Mouse (Mus musculus): ENCODE measurements at regions not wholly inside any gene's neighbourhood (a gene's known extent, or its start where the extent isn't known, plus 50 kb on each side); places are given as distances from the start of the nearest gene placed in this dataset.

DNA sequence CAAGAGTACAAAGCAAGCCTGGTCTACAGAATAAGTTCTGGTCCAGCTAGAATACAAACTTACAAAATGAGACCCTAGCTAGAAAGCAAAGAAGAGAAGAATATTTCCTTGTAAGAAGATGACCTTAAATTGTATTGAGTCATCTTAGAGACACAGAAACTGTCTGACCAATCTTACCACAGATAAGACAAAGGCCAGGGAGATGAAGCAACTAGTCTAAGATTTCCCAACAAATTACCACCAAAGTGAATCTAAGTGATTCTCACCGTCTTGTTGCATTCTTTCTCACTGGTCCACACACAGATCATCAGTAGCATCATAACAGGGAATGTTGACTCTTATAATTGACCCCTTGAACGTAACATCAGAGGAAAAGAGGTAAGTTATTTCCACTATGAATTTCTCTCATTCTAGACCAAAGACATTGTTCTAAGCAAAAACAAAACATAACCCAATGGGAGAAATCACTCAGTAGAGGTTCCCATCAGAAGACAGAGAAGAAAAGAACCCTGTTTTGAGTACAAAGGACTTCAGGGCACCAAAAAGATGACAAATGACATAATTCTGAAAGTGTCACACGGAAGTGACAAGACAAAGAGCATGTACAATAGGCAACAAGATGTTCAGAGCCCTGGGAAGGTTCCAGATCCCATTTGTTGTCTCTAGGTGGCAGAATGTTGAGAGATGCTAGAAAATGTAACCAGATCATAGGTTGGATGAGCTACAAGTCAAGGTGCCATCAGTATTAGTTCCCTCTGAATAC, 107.0 kb upstream of the Cpeb2 start:
- H3K4me3 ChIP-seq (replicated peaks) = no peak overlapping the region
- H3K27ac ChIP-seq = no peak overlapping the region
- no peaks in the 10 kb centered on the region for H3K4me1 ChIP-seq
- H3K36me3 ChIP-seq (replicated peaks) = no peaks in the 10 kb centered on the region
- 84% methylated on average over 3 of the region's 3 CpGs for WGBS
- no peak for ATAC-seq (ENCODE audit: low FRiP score)
- no peak overlapping the region for H3K9ac ChIP-seq
- no peaks in the 10 kb centered on the region for H3K9me3 ChIP-seq
- no peaks in the 10 kb centered on the region for H3K27me3 ChIP-seq
- no peak overlapping the region for H3K4me2 ChIP-seq

DNA sequence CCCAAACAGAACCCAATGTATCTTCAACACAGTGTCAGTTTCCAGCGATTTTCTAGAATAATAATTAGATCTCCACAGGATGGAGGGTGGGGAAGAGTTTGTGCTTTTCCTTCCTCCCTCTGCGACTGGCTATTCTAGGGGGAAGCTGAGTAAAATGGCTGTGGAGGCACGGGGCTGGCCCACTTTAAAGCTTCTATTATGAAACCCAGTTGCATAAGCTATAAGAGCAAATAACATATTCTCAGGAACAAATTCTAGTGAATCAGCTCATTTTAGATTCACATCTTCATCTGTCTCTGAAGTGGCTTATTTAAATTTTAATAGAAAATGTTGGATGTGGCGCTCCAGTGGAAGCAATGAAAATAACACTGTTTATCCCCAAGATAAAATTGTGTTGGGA, 102.6 kb upstream of the Cpeb2 start:
- Histone ChIP-seq H3K27me3 (no peaks in the 10 kb centered on the region), H3K9me3 (no peaks in the 10 kb centered on the region), H3K9ac (no peak overlapping the region), H3K27ac (no peak overlapping the region), H3K4me3 (replicated peaks) (no peak overlapping the region), H3K36me3 (replicated peaks) (no peaks in the 10 kb centered on the region), H3K4me1 (no peaks in the 10 kb centered on the region), H3K4me2 (no peak overlapping the region)
- WGBS = 75% methylated on average over 4 of the region's 4 CpGs
- ATAC-seq (ENCODE audit: low FRiP score) = no peak

DNA sequence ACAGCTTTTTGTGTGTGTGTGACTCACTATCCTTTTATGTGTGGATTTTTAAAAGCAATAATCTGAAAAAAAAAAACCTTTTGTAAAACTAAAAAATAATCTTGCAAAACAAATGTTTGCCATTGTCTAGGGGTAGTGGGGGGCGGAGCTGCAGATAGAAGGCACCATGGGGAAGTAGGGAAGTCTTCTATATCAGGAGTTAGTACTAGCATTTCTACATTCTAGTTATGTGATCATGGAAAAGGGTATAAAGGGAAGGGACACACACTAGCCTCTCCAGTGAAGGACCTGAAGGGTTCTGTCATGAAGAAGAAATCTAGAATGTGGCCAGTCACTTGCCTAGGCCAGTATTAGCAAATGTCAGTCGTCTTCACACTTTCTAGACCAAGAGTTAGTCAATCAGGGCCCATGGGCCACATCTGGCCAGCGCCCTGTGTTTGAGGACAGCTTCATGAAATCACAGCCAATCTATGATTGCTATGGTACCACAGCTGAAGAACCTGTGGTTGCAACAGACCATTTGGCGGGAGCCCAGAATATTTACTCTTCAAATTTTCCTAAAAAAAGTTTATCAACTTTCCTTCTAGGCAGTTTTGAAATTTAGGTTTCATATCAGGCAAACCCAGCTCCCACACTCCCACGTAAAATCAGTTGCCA, 101.9 kb upstream of the Cpeb2 start:
- Histone ChIP-seq H3K27me3 (no peaks in the 10 kb centered on the region), H3K4me2 (no peak overlapping the region), H3K4me1 (no peaks in the 10 kb centered on the region), H3K9me3 (no peaks in the 10 kb centered on the region), H3K36me3 (replicated peaks) (no peaks in the 10 kb centered on the region), H3K27ac (no peak overlapping the region), H3K4me3 (replicated peaks) (no peak overlapping the region), H3K9ac (no peak overlapping the region)
- ATAC-seq (ENCODE audit: low FRiP score) = no peak
- WGBS = 83% methylated on average over 5 of the region's 5 CpGs

DNA sequence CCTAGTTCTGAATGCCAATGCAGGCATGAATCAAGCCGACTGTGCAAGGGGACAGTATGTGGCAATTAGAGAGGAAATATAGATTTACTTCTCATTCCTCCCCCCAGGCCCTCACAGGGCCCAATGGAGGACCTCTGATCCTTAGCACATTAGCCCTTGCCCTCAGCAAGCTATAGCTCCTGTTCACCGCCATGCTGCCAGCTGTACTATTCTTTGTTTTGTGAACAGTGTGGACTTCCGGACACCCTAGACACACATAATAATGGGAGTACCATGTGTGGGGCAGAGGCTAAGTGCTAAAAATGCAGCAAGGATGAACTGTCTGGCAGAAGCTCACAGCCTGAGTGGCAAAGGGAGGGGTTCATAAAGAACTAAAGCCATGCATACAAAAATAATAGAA, 99.3 kb upstream of the Cpeb2 start:
- no peak for ATAC-seq (ENCODE audit: low FRiP score)
- Histone ChIP-seq H3K4me3 (replicated peaks) (no peak overlapping the region), H3K4me2 (no peak overlapping the region), H3K4me1 (no peaks in the 10 kb centered on the region), H3K27me3 (no peaks in the 10 kb centered on the region), H3K36me3 (replicated peaks) (no peaks in the 10 kb centered on the region), H3K9ac (no peak overlapping the region), H3K9me3 (no peaks in the 10 kb centered on the region), H3K27ac (no peak overlapping the region)
- 81% methylated on average over 3 of the region's 3 CpGs for WGBS

- no peak for ATAC-seq (ENCODE audit: low FRiP score)
- Histone ChIP-seq H3K4me3 (replicated peaks) (no peak overlapping the region), H3K4me2 (no peak overlapping the region), H3K27me3 (no peaks in the 10 kb centered on the region), H3K9me3 (no peaks in the 10 kb centered on the region), H3K36me3 (replicated peaks) (no peaks in the 10 kb centered on the region), H3K9ac (no peak overlapping the region), H3K4me1 (no peaks in the 10 kb centered on the region), H3K27ac (no peak overlapping the region)
- WGBS = 92% methylated on average over 4 of the region's 4 CpGs
Measured at GRCm38 (mm10) chr5:43136142-43136541, 96.8 kb upstream of the Cpeb2 start.

DNA sequence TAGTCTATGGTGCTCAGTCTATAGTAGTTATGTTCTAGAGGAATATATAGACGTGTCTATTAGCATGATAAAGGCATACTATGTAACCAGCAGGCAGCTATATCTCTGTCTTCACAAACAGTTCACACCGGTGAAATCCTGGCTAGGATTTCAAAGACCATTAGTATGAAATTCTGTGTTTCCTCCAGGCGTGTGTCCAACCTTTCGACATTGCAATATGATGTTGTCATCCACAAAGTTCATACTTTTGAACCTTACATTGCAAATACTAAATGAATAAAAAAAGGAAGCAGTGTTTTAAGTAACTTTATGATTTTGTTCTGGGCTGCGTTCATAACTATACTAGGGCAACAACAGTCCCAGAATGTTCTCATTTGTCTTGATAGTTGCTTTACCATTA, 95.2 kb upstream of the Cpeb2 start:
- H3K4me1 ChIP-seq = no peaks in the 10 kb centered on the region
- WGBS = 86% methylated on average over 5 of the region's 5 CpGs
- no peak overlapping the region for H3K4me2 ChIP-seq
- H3K36me3 ChIP-seq (replicated peaks) = no peaks in the 10 kb centered on the region
- no peaks in the 10 kb centered on the region for H3K9me3 ChIP-seq
- no peak overlapping the region for H3K27ac ChIP-seq
- no peak for ATAC-seq (ENCODE audit: low FRiP score)
- no peak overlapping the region for H3K9ac ChIP-seq
- no peak overlapping the region for H3K4me3 ChIP-seq (replicated peaks)
- H3K27me3 ChIP-seq = no peaks in the 10 kb centered on the region

GRCm38 (mm10) chr5:43138931-43139486, 94.0 kb upstream of the Cpeb2 start:
- Histone ChIP-seq H3K36me3 (replicated peaks) (no peaks in the 10 kb centered on the region), H3K9me3 (no peaks in the 10 kb centered on the region), H3K27me3 (no peaks in the 10 kb centered on the region), H3K27ac (no peak overlapping the region), H3K9ac (no peak overlapping the region), H3K4me3 (replicated peaks) (no peak overlapping the region), H3K4me2 (no peak overlapping the region), H3K4me1 (no peaks in the 10 kb centered on the region)
- 91% methylated on average over 4 of the region's 4 CpGs for WGBS
- no peak for ATAC-seq (ENCODE audit: low FRiP score)

DNA sequence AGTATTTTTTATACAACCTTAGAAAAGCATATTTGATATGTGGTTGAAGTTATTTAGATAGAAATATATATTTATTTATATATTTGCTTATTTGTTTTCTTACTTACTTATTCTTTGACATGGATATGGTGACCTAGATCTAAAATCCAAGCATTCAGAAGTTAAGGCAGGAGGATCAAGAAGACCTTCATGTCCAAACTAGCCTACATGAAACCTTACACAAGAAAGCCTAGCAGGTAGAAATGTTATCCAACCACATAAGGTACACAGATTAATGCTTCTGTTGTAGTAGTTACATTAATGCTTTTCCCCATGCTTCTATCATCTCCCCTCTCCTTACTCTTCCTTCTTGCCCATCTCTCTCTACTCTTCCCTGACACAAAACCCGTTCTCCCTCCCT, 93.2 kb upstream of the Cpeb2 start:
- Histone ChIP-seq H3K27ac (no peak overlapping the region), H3K27me3 (no peaks in the 10 kb centered on the region), H3K36me3 (replicated peaks) (no peaks in the 10 kb centered on the region), H3K4me1 (no peaks in the 10 kb centered on the region), H3K4me2 (no peak overlapping the region), H3K9me3 (no peaks in the 10 kb centered on the region), H3K4me3 (replicated peaks) (no peak overlapping the region), H3K9ac (no peak overlapping the region)
- WGBS = 81% methylated on average over 1 of the region's 1 CpGs
- ATAC-seq (ENCODE audit: low FRiP score) = no peak

DNA sequence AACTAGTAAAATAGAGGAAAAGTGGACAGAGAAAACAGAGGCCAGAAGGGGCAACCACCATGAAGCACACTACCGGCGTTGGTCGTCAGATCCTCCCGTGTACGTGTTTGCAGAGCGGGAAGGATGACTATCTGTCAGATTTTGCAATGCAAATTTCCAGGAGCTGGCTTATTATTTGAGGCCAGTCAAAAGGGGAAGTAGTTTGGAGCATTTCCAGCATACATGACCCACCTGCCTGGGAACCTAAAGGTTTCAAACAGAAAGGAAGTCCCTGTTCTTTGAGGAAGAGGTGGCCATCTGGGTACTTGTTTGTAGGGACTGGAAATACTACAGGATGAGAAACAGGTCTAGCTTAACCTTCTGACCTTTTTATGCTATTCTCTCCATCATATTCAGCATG, 87.0 kb upstream of the Cpeb2 start:
- no peaks in the 10 kb centered on the region for H3K36me3 ChIP-seq (replicated peaks)
- H3K4me3 ChIP-seq (replicated peaks) = no peak overlapping the region
- no peaks in the 10 kb centered on the region for H3K27me3 ChIP-seq
- H3K9me3 ChIP-seq = no peaks in the 10 kb centered on the region
- H3K27ac ChIP-seq = no peak overlapping the region
- H3K4me1 ChIP-seq = peaks cover 4% of the 10 kb centered on the region
- H3K9ac ChIP-seq = no peak overlapping the region
- H3K4me2 ChIP-seq = no peak overlapping the region
- WGBS = 94% methylated on average over 6 of the region's 6 CpGs
- no peak for ATAC-seq (ENCODE audit: low FRiP score)

DNA sequence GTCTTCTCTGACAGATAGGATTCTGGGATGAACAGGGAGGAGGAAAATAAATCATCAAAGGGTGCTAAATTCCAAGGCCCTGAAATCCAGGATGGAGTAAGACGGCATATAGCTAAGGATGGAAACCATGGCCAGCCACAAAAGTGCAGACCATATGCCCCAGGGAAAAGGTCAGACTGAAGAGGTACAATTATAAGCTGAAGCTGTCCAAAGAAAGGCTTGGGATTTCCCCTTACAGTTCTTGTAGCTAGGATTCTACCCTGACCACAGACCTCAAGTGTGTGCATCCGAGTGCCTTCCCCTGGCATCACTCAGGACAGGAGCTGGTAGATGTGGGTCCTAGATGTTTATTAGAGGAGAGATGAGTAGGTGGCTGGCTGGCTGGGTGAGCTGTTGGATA, 86.0 kb upstream of the Cpeb2 start:
- H3K4me1 ChIP-seq = peaks cover 4% of the 10 kb centered on the region
- H3K27ac ChIP-seq = no peak overlapping the region
- no peak overlapping the region for H3K9ac ChIP-seq
- H3K4me2 ChIP-seq = no peak overlapping the region
- H3K9me3 ChIP-seq = no peaks in the 10 kb centered on the region
- no peaks in the 10 kb centered on the region for H3K36me3 ChIP-seq (replicated peaks)
- WGBS = 88% methylated on average over 2 of the region's 2 CpGs
- no peaks in the 10 kb centered on the region for H3K27me3 ChIP-seq
- no peak overlapping the region for H3K4me3 ChIP-seq (replicated peaks)
- no peak for ATAC-seq (ENCODE audit: low FRiP score)

GRCm38 (mm10) chr5:43148486-43148885, 84.5 kb upstream of the Cpeb2 start:
- Histone ChIP-seq H3K4me2 (no peak overlapping the region), H3K4me3 (replicated peaks) (no peak overlapping the region), H3K9me3 (no peaks in the 10 kb centered on the region), H3K36me3 (replicated peaks) (no peaks in the 10 kb centered on the region), H3K27ac (no peak overlapping the region), H3K4me1 (peaks cover 4% of the 10 kb centered on the region), H3K27me3 (no peaks in the 10 kb centered on the region), H3K9ac (no peak overlapping the region)
- 82% methylated on average over 9 of the region's 9 CpGs for WGBS
- ATAC-seq (ENCODE audit: low FRiP score) = no peak

- 40% methylated on average over 4 of the region's 4 CpGs for WGBS
- H3K36me3 ChIP-seq (replicated peaks) = no peaks in the 10 kb centered on the region
- ATAC-seq (ENCODE audit: low FRiP score) = no peak
Measured at GRCm38 (mm10) chr5:43149559-43149958, 83.4 kb upstream of the Cpeb2 start.

More at GRCm38 (mm10) chr5:43149559-43149958, 83.4 kb upstream of the Cpeb2 start:
- Histone ChIP-seq H3K9ac (no peak overlapping the region), H3K27me3 (no peaks in the 10 kb centered on the region), H3K9me3 (no peaks in the 10 kb centered on the region), H3K4me1 (peaks cover 4% of the 10 kb centered on the region), H3K4me3 (replicated peaks) (no peak overlapping the region), H3K27ac (no peak overlapping the region), H3K4me2 (no peak overlapping the region)

Measured in forebrain, embryonic 12.5 days (tissue).